Mouse (Mus musculus) hindbrain, postnatal 0 days (tissue): ENCODE results near the gene Morf4l1. TPM values are rescaled to one million over a fixed set of nuclear protein-coding genes. Genes with fewer than 3 reads are reported as not detected.

Experiments used
- ATAC-seq: fragments of 200-750 bp; cut with Nextera tagmentation; 2 replicates; pipeline ENCODE4 v1.8.0; 2017; ENCODE audit warnings: mild to moderate bottlenecking, moderate TSS enrichment, moderate library complexity
- DNase-seq: peaks from one replicate; pipeline ENCODE4 v3.0.0-alpha.2; 2015; ENCODE audit warnings: low spot score
- H3K27ac ChIP-seq: fragments of 300-500 bp; sonication (generic); 2 replicates; pipeline ENCODE4 v1.5.1; 2014; ENCODE audit warnings: mild to moderate bottlenecking
- H3K27me3 ChIP-seq: fragments of 300-500 bp; sonication (generic); 2 replicates; pipeline ENCODE4 v1.6.1; 2014; ENCODE audit warnings: low read length, mixed read lengths; ENCODE audit not compliant: insufficient read depth
- H3K36me3 ChIP-seq: fragments of 300-500 bp; sonication (generic); 2 replicates; pipeline ENCODE4 v1.6.1; 2014; ENCODE audit warnings: low read length, mixed read lengths; ENCODE audit not compliant: insufficient read depth
- H3K4me1 ChIP-seq: fragments of 300-500 bp; sonication (generic); 2 replicates; pipeline ENCODE4 v1.6.1; 2014; ENCODE audit warnings: antibody characterized with exemption, low read length, mixed read lengths; ENCODE audit not compliant: insufficient read depth
- H3K4me2 ChIP-seq: fragments of 300-500 bp; sonication (generic); 2 replicates; pipeline ENCODE4 v1.6.1; 2014; ENCODE audit warnings: low read depth, mild to moderate bottlenecking, low read length, moderate library complexity, mixed read lengths
- H3K4me3 ChIP-seq: fragments of 300-500 bp; sonication (generic); 2 replicates; pipeline ENCODE4 v1.5.1; 2014; ENCODE audit warnings: low read length
- H3K9ac ChIP-seq: fragments of 300-500 bp; sonication (generic); replicated peaks from 2 replicates; pipeline ENCODE4 v1.6.1; 2014; ENCODE audit warnings: mild to moderate bottlenecking, low read length, moderate library complexity, mixed read lengths
- H3K9me3 ChIP-seq: fragments of 300-500 bp; sonication (generic); 2 replicates; pipeline ENCODE4 v1.6.1; 2016; ENCODE audit warnings: low read length, mixed read lengths
- CTCF ChIP-seq: IDR thresholded peaks from 2 replicates; pipeline ENCODE4 v1.5.1; 2016; ENCODE audit warnings: antibody characterized with exemption, control low read depth, low read depth
- WGBS: fragments of 180-500 bp; shearing (Covaris S2); extraction: QIAGEN DNeasy Blood & Tissue Kit; methylation state at CpG from one replicate; pipeline ENCODE4 v1.1.7; 2014; 5-methylcytosine and 5-hydroxymethylcytosine counted together
- polyA plus RNA-seq: library from polyadenylated mRNA; unstranded; fragments of >200 nt; fragmentation: Nextera tagmentation; extraction: Ambion mirVana; gene quantifications from 2 replicates; pipeline ENCODE4 v1.2.1, GENCODE M21; 2015
- total RNA-seq: library from RNA; depleted of rRNA; stranded (reverse); fragments of >200 nt; gene quantifications from 2 replicates; pipeline ENCODE4 v1.2.3, GENCODE M21; 2014

Gene Morf4l1
- total and polyA plus RNA-seq, 2 experiments from 2014 or later: 179 to 527 TPM

DNA sequence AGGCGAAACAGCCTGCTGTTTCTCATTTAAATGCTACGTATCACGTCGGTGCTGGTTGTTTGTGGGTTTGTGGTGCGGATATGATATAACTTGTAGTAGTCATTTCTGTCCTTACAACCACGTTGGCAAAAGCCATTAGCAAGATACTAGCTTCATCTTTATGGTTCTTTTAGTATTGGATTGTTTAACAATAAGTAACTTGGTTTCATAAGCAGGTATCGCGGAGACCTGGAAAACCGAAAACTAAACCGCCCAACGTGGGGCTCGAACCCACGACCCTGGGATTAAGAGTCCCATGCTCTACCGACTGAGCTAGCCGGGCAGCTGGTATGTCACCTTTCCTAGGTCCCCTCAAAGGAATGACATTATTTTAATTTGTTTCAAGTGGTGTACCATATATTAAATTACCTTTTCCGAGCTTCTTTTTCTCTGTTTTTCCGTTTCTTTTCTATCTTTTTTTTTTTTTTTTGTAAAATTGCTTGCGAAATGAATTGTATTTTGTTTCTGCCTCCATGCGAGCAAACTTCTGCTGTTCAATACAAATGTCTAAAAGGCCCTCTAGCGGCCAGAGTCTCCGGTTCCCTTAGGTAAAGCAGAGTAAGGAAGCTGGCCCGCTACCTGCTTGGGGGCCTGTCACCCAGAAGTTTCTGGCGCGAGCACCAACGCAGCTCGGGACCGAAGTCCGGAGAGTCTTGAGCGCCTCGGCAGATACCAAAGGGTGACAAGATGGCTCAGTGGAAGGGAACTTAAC is 11.9 kb upstream of the Morf4l1 start:
- TF ChIP-seq CTCF: peak; percentile 64
- Histone ChIP-seq H3K4me2 (peak overlapping the region; percentile 55), H3K9me3 (no peaks in the 10 kb centered on the region), H3K27ac (no peak overlapping the region), H3K27me3 (no peaks in the 10 kb centered on the region), H3K36me3 (no peaks in the 10 kb centered on the region), H3K4me1 (no peaks in the 10 kb centered on the region; the same call in 1 of the 2 replicates), H3K9ac (no peak overlapping the region), H3K4me3 (peak overlapping the region; percentile 29)
- DNase-seq: peak; percentile 85
- peak; percentile 68 for ATAC-seq
- WGBS: 2% methylated on average over 30 of the region's 30 CpGs

DNA sequence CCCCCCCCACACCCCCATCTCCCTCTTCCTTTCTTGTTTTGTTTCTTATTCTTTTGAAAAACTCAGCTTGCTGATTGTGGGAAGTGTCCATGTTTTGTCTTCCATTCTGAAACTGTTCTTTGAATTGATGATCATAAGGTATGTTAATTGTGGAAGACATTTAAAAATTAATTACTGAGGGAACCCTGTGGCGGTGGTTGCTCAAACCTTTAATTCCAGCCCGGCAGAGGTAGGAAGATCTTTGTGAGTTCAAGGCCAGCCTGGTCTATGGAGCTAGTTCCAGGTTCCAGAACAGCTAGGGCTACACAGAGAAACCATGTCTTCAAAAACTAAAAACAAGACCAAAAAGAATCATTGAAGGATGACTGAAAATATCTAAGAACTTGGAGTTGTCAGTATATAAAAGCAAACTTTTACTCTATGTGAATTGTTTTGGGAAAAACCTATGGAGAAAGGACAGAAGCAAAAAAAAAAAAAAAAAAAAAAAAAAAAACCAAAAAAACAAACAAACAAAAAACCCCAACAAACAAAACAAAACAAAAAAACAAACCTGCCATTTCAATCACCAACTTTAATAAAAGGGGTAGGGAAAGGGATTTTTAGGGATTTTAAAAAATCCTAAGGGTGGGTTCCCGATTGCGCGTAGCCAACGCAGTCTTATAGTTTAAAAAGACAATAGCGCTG is 11.0 kb upstream of the Morf4l1 start:
- no peak overlapping the region for H3K27ac ChIP-seq
- peak overlapping the region; percentile 55 for H3K4me2 ChIP-seq
- DNase-seq (no peak), ATAC-seq (no peak)
- no peaks in the 10 kb centered on the region for H3K9me3 ChIP-seq
- no peak for TF ChIP-seq CTCF
- no peaks in the 10 kb centered on the region for H3K36me3 ChIP-seq
- H3K4me1 ChIP-seq: no peaks in the 10 kb centered on the region; the same call in 1 of the 2 replicates
- H3K4me3 ChIP-seq: peak overlapping the region; percentile 29
- no peaks in the 10 kb centered on the region for H3K27me3 ChIP-seq
- H3K9ac ChIP-seq: no peak overlapping the region
- 19% methylated on average over 7 of the region's 7 CpGs for WGBS

DNA sequence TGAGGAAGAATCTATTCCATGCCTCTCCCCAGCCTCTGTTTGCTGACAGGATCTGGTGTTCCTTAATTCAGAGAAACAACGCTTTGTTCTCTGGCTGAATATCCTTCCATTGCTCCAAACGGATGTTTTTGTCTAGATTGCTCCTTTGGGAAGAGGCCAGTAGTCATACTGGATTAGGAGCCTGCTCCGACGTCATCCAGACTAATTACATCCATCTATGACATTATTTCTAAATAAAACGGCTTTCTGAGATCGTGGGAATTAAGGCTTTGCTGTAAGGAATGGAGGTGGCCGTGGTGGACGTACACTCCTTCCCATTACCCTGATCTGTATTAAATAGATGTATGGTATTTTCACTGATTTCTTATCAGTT is 10.3 kb upstream of the Morf4l1 start:
- 37% methylated on average over 8 of the region's 8 CpGs for WGBS
- H3K9me3 ChIP-seq: no peaks in the 10 kb centered on the region
- 0 out of 2 replicates have a peak overlapping the region, but pooled peaks have one; percentile 16 for H3K4me2 ChIP-seq
- no peak overlapping the region for H3K9ac ChIP-seq
- no peak overlapping the region for H3K4me3 ChIP-seq
- no peaks in the 10 kb centered on the region for H3K36me3 ChIP-seq
- ATAC-seq (no peak; the same call in 1 of the 2 replicates), DNase-seq (no peak)
- no peak overlapping the region for H3K27ac ChIP-seq
- H3K4me1 ChIP-seq: no peaks in the 10 kb centered on the region; the same call in 1 of the 2 replicates
- no peaks in the 10 kb centered on the region for H3K27me3 ChIP-seq
- TF ChIP-seq CTCF: no peak

DNA sequence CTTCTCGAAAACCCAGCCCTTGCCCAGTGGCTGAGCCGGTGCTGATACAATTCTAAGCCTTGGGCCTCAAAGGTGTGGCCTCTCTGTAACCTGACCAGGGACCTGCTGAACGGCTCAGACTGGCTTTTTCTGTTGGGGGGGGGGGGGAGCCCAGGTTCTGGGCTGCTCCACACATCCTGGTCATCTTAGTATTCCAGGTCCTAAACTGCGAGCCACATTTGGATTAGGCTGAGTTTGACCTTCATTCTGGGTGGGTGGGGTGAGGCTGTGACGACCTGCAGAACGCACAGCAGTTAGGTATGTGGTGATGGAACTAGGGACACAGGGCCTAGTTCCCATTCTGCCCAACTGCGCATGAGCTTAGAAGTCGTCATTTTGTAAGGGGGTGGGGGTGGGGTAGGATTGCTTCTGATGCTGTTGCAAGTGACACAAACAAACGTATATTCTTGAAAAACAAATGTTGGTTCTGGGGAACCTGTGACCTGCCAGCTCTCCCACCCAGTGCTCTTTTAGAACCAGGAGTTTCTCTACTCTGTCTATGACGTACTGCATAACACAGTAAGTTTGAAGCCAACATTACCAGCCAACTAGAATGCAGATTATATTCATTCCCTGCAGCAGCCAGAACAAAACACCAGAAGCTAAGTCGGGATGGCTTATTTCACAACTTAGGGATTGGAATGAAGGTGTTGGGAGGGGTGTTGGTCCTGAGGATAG is 9.7 kb upstream of the Morf4l1 start:
- WGBS: 46% methylated on average over 11 of the region's 11 CpGs
- Histone ChIP-seq H3K4me2 (0 out of 2 replicates have a peak overlapping the region, but pooled peaks have one; percentile 16), H3K9ac (no peak overlapping the region), H3K27ac (no peak overlapping the region), H3K4me3 (no peak overlapping the region), H3K36me3 (no peaks in the 10 kb centered on the region), H3K9me3 (no peaks in the 10 kb centered on the region), H3K4me1 (no peaks in the 10 kb centered on the region; the same call in 1 of the 2 replicates), H3K27me3 (no peaks in the 10 kb centered on the region)
- no peak for ATAC-seq
- no peak for TF ChIP-seq CTCF
- no peak for DNase-seq

DNA sequence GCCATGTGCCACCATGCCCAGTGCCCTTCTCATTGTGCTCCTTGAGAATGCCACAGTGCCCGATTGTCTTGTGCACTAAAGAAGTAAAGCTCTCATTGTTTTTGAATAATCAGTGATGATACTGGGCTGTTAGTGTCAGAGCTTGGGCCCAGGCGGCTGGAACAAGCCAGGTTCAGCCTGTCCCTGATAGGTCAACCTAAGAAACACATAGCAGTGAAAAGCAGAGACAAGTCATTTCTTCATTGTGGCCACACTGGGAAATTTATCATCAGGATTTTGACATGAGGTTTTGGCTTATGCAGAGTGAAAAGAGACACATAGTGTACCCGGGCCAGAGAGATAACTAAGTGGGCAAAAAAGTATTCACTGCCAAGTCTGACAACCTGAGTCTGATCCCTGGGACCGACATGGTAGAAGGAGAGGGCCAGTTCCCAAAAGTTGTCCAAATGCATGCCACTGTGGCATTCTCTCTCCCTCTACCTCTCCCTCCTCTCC is 7.7 kb upstream of the Morf4l1 start:
- Histone ChIP-seq H3K4me2 (no peak overlapping the region), H3K4me3 (no peak overlapping the region), H3K4me1 (no peaks in the 10 kb centered on the region; the same call in 1 of the 2 replicates), H3K36me3 (no peaks in the 10 kb centered on the region), H3K9ac (no peak overlapping the region), H3K27ac (no peak overlapping the region), H3K9me3 (no peaks in the 10 kb centered on the region), H3K27me3 (no peaks in the 10 kb centered on the region)
- no peak for DNase-seq
- WGBS: 79% methylated on average over 4 of the region's 4 CpGs
- ATAC-seq: no peak
- no peak for TF ChIP-seq CTCF

DNA sequence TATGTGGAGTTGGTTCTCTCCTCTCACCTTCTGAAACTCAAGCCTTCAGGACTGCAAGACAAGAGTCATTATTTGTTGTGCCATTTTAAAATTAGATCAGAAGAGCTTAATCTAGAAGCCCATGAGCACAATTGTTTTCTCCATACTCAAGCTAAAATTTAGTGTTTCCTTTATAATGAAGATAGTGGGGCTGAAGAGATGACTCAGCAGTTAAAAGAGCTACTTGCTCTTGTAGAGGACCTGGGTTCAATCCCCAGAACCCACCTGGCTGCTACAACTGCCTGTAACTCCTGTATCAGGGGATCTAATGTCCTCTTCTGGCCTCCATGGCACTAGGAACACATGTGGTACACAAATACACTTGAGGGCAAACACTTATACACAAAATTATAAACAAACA is 2.7 kb upstream of the Morf4l1 start:
- H3K36me3 ChIP-seq: no peaks in the 10 kb centered on the region
- ATAC-seq (no peak), DNase-seq (no peak)
- no peak overlapping the region for H3K27ac ChIP-seq
- no peak overlapping the region for H3K4me2 ChIP-seq
- no peaks in the 10 kb centered on the region for H3K9me3 ChIP-seq
- H3K4me3 ChIP-seq: no peak overlapping the region
- no peaks in the 10 kb centered on the region for H3K27me3 ChIP-seq
- no peaks in the 10 kb centered on the region for H3K4me1 ChIP-seq
- TF ChIP-seq CTCF: no peak
- no peak overlapping the region for H3K9ac ChIP-seq
